Mouse (Mus musculus) testis, adult 2 months (tissue): ENCODE results near the gene Arntl. TPM values are rescaled to one million over a fixed set of nuclear protein-coding genes. Genes with fewer than 3 reads are reported as not detected.

ENCODE experiments used
- H3K27ac ChIP-seq: fragments of 200-500 bp; 2 replicates; pipeline ENCODE4 v1.5.1; 2012; ENCODE audit warnings: low read depth, low read length; ENCODE audit not compliant: control insufficient read depth, insufficient read depth
- H3K27me3 ChIP-seq: fragments of 200-500 bp; 2 replicates; pipeline ENCODE4 v1.6.1; 2012; ENCODE audit warnings: mild to moderate bottlenecking, low read length, moderate library complexity; ENCODE audit not compliant: control insufficient read depth, insufficient read depth
- H3K36me3 ChIP-seq: fragments of 200-500 bp; 2 replicates; pipeline ENCODE4 v1.6.1; 2012; ENCODE audit warnings: mild to moderate bottlenecking, low read length; ENCODE audit not compliant: control insufficient read depth, insufficient read depth
- H3K4me1 ChIP-seq: fragments of 200-500 bp; 2 replicates; pipeline ENCODE4 v1.6.1; 2012; ENCODE audit warnings: low read length; ENCODE audit not compliant: control insufficient read depth, insufficient read depth
- H3K4me3 ChIP-seq: fragments of 200-500 bp; 2 replicates; pipeline ENCODE4 v1.5.1; 2012; ENCODE audit warnings: low read depth, mild to moderate bottlenecking, low read length, moderate library complexity, mixed read lengths; ENCODE audit not compliant: control insufficient read depth
- CTCF ChIP-seq: fragments of 200-500 bp; IDR thresholded peaks from 2 replicates; pipeline ENCODE4 v1.5.1; 2012; ENCODE audit warnings: low read depth, mild to moderate bottlenecking, inconsistent platforms, low read length, moderate library complexity; ENCODE audit not compliant: control insufficient read depth, insufficient read depth, insufficient replicate concordance
- POLR2A ChIP-seq: fragments of 200-500 bp; IDR thresholded peaks from 2 replicates; pipeline ENCODE4 v1.6.1; 2012; ENCODE audit warnings: low read depth, mild to moderate bottlenecking, inconsistent platforms, low read length, moderate library complexity; ENCODE audit not compliant: control insufficient read depth
- polyA plus RNA-seq: library from polyadenylated mRNA; depleted of rRNA; stranded (reverse); fragments of >200 nt; gene quantifications from 2 replicates; pipeline ENCODE4 v1.2.3, GENCODE M21; 2012; rRNA removed

The Arntl gene
- 2.9 and 3.2 TPM in 2 replicates for polyA plus RNA-seq

DNA sequence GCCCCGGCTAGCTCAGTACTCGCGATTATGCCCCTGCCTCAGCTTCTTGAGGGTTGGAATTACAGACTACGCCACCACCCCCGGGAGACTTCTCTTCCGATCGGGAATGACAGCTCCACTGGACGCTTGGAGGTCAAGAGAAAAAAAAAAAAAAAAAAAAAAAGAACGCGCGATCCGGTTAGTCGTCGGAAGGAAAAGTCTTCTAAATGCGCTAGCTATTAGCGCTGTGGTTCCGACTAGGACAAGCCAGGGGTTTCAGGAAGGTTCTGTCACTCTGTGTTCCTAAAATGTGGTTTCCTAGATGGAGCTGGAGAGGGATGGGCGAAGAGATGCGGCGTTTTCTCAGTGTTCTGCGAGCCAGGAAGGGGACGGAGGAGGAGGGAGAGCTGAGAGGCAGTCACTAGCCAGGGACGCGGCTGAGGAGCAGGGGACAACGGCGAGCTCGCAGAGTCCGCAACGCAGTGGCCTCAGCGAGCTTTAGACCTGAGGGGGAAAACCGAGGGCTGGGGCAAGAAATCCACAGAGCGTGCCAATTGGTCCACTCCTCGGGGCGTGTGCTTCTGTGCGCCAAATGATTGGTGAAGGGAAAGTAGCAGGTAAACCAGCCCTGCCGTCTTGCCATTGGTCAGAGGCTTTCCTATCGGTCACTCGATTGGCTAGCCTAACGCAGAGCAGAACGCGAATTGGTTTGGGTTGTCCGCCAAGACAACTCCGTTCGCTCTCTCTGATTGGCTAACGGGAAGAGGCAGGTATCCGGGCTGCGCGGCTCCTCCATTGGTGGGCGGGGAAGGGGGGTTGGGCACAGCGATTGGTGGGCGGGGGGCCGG lies at the start of gene Arntl:
Arntl (plus strand) TSS at position 822 of the 827 bp plus-strand sequence.
- H3K27ac ChIP-seq, result peak within 1 kb of the TSS; percentile 70
- H3K4me1 ChIP-seq, result peaks cover 7% of the 10 kb centered on the region
- peak within 1 kb of the TSS; percentile 90 for H3K4me3 ChIP-seq
- no peaks in the 10 kb centered on the region for H3K27me3 ChIP-seq
- H3K36me3 ChIP-seq, result no peaks in the 10 kb centered on the region
- TF ChIP-seq POLR2A (peak; percentile 54; the same call in 1 of the 2 replicates), CTCF (no peak)

DNA sequence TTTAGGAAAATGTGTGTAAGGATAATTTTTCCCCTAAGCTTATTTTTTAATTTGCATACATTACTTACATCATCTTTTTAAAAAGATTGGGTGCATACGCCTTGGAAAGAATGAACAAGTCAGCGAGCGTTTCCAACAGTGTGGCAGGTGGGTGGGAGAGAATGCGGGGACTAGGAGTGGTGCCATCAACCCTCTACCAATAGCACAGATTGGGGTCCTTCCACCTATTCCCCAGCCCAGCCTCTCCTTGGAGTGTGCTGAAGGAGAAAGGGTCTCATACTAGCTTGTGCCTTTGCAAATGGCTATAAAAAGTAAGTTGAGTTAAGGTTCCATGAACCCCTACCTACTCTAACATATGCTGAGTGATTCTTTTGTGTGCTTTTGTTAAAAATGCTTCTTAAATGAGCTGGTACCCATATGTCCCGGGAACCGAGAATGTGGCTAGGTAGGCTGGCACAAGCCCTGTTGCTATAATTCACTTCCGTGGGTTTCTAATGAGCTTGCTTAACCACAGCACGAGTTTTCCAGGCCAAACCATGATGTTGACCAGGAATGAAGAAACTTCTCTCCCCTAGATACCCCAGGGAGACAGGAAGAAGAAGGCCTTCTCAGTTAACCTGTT lies 46.1 kb upstream of the Arntl start:
- Histone ChIP-seq H3K27ac (no peak overlapping the region), H3K36me3 (no peaks in the 10 kb centered on the region), H3K4me3 (no peak overlapping the region), H3K4me1 (no peaks in the 10 kb centered on the region), H3K27me3 (no peaks in the 10 kb centered on the region)
- TF ChIP-seq POLR2A, result no peak
- TF ChIP-seq CTCF, result no peak

DNA sequence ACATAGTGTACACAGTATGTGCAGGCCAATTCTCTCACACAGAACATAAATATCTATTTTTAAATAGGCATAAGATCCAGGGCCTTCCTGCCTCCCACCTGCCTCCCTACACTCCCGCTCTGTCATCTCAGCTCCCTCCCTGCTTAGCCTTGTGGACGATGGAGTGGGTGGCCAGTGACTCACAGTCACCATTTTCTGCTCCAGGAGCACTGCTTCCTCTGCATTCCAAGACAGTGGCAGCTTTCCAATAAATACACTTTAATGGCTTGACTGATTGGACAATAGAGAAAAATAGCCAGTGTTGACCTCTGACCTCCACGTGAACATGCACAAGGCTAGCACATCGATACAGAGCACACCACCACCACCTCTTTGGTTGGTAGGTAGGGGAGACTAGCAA lies 42.5 kb upstream of the Arntl start:
- TF ChIP-seq POLR2A (no peak), CTCF (no peak)
- H3K4me1 ChIP-seq, result no peaks in the 10 kb centered on the region
- H3K27ac ChIP-seq, result no peak overlapping the region
- no peaks in the 10 kb centered on the region for H3K27me3 ChIP-seq
- no peaks in the 10 kb centered on the region for H3K36me3 ChIP-seq
- H3K4me3 ChIP-seq, result no peak overlapping the region

DNA sequence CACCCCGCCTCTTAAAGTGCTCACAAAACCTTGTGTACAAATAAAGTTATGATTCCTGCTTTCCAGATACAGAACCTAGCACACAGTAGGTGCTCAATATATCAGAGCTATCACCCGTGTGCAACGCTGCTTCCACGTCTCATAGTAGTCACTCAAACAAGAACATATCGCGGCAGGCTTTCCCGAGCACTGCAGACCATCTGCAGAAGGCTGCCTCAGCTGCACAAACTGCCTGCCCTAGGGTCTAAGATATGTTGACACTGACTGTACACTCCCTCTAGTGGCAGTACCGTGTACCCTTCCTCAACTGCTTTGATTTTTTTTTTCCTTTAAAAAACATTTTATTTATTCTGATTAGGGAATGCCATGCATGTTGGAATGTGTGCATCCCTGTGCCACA lies 40.2 kb upstream of the Arntl start:
- H3K4me3 ChIP-seq, result no peak overlapping the region
- peak; percentile 20; the same call in 1 of the 2 replicates for TF ChIP-seq CTCF
- TF ChIP-seq POLR2A, result no peak
- no peaks in the 10 kb centered on the region for H3K36me3 ChIP-seq
- no peaks in the 10 kb centered on the region for H3K4me1 ChIP-seq
- no peak overlapping the region for H3K27ac ChIP-seq
- no peaks in the 10 kb centered on the region for H3K27me3 ChIP-seq

DNA sequence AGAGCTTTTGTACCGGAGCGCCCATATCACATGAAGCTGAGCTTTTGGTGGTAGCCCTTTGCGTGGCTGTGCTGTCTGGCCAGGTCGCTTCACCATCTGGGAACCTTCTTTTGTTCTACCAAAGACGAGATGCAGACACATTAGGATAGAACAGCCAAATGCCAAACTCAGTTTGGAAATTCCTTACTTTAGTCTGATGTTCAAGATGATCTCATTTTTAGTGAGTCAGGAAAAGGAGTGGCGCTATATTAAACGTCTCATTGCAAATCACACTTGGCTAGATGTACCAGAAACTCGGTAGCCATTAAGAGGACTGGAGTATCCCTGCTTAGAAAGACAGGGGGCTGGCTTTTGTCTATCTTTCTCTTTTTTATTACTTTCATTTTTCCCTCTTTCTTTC lies 38.7 kb upstream of the Arntl start:
- no peaks in the 10 kb centered on the region for H3K36me3 ChIP-seq
- H3K4me3 ChIP-seq, result no peak overlapping the region
- TF ChIP-seq POLR2A, result no peak
- TF ChIP-seq CTCF, result no peak
- no peaks in the 10 kb centered on the region for H3K27me3 ChIP-seq
- no peak overlapping the region for H3K27ac ChIP-seq
- no peaks in the 10 kb centered on the region for H3K4me1 ChIP-seq

DNA sequence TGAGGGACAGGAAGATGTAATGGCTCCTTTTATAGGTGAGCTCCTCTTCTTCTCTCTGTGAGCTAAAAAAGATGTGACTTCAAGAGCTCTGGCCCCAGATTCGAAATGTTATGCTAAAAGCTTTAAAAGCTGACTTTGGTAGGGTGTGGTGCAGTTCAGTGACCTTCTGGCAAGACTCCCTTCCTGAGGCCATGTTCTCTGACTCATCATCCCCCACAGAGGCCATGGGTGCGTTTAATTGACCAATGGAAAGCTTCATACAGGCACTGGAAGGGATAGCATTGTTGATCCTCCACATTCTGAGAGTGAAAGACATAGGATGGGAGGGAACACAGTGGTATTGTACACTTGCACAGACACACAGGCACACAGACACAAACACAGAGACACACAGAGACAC lies 34.8 kb upstream of the Arntl start:
- Histone ChIP-seq H3K36me3 (no peaks in the 10 kb centered on the region), H3K27me3 (no peaks in the 10 kb centered on the region), H3K27ac (no peak overlapping the region), H3K4me3 (no peak overlapping the region), H3K4me1 (no peaks in the 10 kb centered on the region)
- TF ChIP-seq POLR2A (no peak), CTCF (no peak)

DNA sequence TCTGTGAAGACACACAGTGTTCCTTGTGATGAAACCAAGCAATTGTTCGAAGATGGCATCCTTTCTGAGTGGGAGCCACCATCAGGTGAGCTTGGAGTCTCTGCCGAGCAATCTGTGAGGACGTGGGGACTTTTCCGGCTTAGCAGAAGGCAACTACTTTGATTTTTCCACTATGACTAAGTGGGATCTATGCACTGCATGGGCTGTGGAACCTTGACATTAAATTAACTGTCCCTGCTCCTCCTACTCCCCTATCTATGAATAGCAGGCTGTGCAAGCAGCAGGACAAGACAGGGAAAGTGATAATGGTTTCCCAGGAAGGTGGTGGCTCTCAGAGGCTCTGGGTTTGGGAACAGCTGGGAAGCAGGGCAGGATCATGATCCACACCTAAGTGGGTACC lies 31.8 kb upstream of the Arntl start:
- Histone ChIP-seq H3K4me1 (no peaks in the 10 kb centered on the region), H3K27ac (no peak overlapping the region), H3K36me3 (no peaks in the 10 kb centered on the region), H3K4me3 (no peak overlapping the region), H3K27me3 (no peaks in the 10 kb centered on the region)
- TF ChIP-seq CTCF (no peak), POLR2A (no peak)
